Mouse (Mus musculus): ENCODE measurements around the gene Sort1.

DNA sequence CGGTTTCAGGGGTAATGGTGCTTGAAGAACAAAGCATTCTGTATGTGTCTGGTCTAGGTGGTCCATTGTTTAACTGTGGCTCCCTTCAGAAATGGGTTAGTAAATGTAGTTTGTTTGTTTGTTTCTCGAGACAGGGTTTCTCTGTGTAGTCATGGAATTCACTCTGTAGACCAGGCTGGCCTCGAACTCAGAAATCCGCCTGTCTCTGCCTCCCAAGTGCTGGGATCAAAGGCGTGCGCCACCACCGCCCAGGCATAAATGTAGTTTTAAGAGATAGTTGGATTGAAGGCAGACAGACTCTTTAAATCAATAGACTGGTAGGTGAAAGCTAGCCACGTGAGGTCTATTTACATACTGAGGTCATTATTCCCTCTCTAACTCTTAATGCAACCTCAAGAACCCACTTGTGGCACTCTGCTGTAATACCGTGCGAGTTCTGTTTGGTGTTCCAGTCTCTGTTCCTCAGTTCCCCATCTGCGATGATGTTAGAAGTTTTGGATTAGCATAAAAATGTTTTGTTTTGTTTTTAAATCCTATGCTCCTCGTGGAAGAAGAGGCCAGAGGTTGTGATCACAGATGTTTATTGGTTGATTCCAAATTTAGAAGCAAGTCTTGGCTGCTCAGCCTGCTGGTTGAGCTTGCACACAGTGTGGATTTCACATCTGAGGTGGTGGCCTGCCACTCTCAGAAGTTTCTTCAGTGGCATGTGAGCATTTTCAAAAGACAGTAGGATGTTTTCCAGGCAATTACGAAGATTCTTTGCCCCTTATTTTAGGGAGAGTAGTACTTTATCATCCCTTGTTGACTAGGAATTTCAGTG lies 5.6 kb downstream of the Sort1 start:
- no peak for TF ChIP-seq POLR2A (IDR thresholded peaks at IDR 0.05; ENCODE audit: low read depth, low read length)
- no peak for TF ChIP-seq CTCF (IDR thresholded peaks at IDR 0.05; ENCODE audit: borderline replicate concordance, insufficient read depth, low read length)

Measured in embryonic fibroblast, embryonic 13.5 days (primary cell).